Mouse (Mus musculus) hindbrain, embryonic 12.5 days (tissue): Measurements from ENCODE around the gene Rab44. TPM values are rescaled to one million over a fixed set of nuclear protein-coding genes. Genes with fewer than 3 reads are reported as not detected.

ENCODE experiments used
- polyA plus RNA-seq: library from polyadenylated mRNA; unstranded; fragments of >200 nt; fragmentation: Nextera tagmentation; extraction: Ambion mirVana; gene quantifications from 2 replicates; pipeline ENCODE4 v1.2.1, GENCODE M21; 2016

Gene Rab44
- polyA plus RNA-seq, 1 experiment from 2014 or later, result 0.34 TPM

Other genes starting within 250 kb of the Rab44 start
- 0.10 and 0.13 TPM in 2 replicates for gene 4930539E08Rik, start 198.8 kb upstream of the Rab44 start, polyA plus RNA-seq
- not detected in 2 replicates for gene Pxt1, start 170.3 kb upstream of the Rab44 start, polyA plus RNA-seq
- gene Kctd20, start 162.2 kb upstream of the Rab44 start, polyA plus RNA-seq, result 120 and 122 TPM in 2 replicates
- 150 and 152 TPM in 2 replicates for gene Stk38, start 106.2 kb upstream of the Rab44 start, polyA plus RNA-seq
- 662 and 667 TPM in 2 replicates for gene Srsf3, start 81.5 kb upstream of the Rab44 start, polyA plus RNA-seq
- gene Cdkn1a, start 23.2 kb upstream of the Rab44 start, polyA plus RNA-seq, result 39.0 and 43.6 TPM in 2 replicates
- gene Cpne5, start 124.0 kb downstream of the Rab44 start, polyA plus RNA-seq, result 6.0 and 6.1 TPM in 2 replicates
- 102 and 105 TPM in 2 replicates for gene Ppil1, start 150.0 kb downstream of the Rab44 start, polyA plus RNA-seq
- gene BC004004, start 154.6 kb downstream of the Rab44 start, polyA plus RNA-seq, result 72.5 and 76.9 TPM in 2 replicates
- gene Pi16, start 203.5 kb downstream of the Rab44 start, polyA plus RNA-seq, result 0.97 and 1.2 TPM in 2 replicates
- 438 and 466 TPM in 2 replicates for gene Mtch1, start 233.8 kb downstream of the Rab44 start, polyA plus RNA-seq
- gene Fgd2, start 246.8 kb downstream of the Rab44 start, polyA plus RNA-seq, result 4.3 and 7.0 TPM in 2 replicates